Mouse (Mus musculus) spleen, adult 2 months (tissue): Measurements from ENCODE around the gene Plppr1.

Experiments used
- CTCF ChIP-seq: fragments of 200-500 bp; IDR thresholded peaks from 2 replicates; pipeline ENCODE4 v1.5.1; 2011; ENCODE audit warnings: mild to moderate bottlenecking, inconsistent platforms; ENCODE audit not compliant: insufficient read depth, insufficient read length, insufficient replicate concordance; ENCODE audit errors: extremely low read depth
- POLR2A ChIP-seq: fragments of 200-500 bp; IDR thresholded peaks from 2 replicates; pipeline ENCODE4 v1.6.1; 2011; ENCODE audit warnings: low read depth, low read length, inconsistent platforms

GRCm38 (mm10) chr4:49059402-49060381 lies 619 bp downstream of the Plppr1 start:
- no peak for TF ChIP-seq POLR2A
- no peak for TF ChIP-seq CTCF
